Mouse (Mus musculus): ENCODE data around the gene Psmb1.
"Not testable (repeated sequence)": the region's sequence is repeated elsewhere in the genome, so short reads cannot be mapped to it uniquely, and the experiment has no call there.

The Psmb1 gene

DNA sequence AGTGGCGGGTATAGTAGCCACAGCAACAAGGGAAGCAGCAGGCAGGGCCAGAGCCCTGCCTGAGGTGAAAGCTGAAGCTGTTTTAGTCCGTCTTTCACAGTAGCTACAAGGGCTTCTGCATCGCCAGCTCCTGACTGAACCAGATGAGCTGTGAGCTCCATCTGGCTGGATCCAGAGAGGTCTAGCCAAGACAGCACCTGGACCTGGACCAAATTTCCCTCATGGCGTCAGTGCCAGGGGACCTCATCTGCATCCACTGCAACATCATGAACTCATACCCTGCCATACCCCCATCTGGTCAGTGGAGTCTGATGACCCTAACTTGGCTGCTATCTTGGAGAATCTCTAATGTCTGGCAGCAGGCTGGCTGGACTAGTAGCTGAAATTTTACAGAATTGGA is 39.8 kb downstream of the Psmb1 start:
- no peak for DNase-seq

DNA sequence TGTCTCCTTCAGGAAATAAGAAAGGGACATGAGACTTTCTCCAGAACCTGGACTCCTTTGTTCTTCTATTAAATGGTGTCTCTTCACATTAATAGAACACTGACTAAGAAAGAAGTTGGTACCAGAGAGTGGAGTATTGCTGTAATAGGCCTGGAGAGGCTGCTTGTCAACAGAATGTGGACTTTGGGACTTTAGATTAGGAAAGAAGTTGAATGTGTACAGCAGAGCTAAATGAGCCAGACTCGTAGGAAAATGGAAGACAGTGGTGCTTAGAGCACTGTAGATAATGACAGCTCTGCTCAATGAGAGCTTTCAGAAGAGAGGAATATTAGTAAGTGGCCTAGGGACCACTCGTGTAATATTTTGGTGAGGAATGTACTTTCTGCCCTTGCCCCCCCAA is 43.0 kb downstream of the Psmb1 start:
- no peak for DNase-seq

DNA sequence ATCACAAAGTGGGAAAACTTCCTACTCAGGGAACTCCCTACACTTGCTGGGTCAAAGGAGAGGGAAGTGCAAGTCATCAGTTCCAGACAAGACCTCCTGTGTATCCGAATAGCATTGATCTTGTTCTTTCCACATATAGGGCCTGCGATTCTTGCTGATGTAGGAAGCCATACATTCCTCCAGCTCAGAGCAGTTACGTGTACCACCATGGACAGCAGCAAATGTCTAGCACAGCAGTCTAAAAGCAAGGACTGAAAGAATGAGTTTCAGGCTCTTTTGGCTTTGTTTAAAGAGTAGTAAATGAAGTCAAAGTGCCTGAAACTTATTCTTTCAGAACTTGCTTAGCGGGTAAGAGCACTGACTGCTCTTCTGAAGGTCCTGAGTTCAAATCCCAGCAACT is 44.3 kb downstream of the Psmb1 start:
- DNase-seq = no peak

GRCm38 (mm10) chr17:15449606-15450005 is 49.9 kb downstream of the Psmb1 start:
- DNase-seq = no peak

DNA sequence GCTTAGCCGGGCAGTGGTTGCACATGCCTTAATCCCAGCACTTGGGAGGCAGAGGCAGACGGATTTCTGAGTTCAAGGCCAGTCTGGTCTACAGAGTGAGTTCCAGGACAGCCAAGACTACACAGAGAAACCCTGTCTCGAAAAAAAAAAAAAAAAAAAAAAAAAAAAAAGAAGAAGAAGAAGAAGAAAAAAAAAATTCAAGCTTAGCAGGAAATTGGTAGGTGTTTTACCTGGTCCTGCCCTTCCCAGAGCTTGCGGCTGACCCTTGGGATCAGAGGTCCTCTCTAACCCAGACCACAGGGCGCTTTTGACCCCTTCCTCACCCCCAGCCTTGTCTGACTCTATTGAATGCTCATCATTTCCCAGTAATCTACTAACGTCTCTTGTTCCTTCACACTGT is 50.4 kb downstream of the Psmb1 start:
- not testable (repeated sequence) for DNase-seq

GRCm38 (mm10) chr17:15447831-15448230 is 51.7 kb downstream of the Psmb1 start:
- no peak for DNase-seq

DNA sequence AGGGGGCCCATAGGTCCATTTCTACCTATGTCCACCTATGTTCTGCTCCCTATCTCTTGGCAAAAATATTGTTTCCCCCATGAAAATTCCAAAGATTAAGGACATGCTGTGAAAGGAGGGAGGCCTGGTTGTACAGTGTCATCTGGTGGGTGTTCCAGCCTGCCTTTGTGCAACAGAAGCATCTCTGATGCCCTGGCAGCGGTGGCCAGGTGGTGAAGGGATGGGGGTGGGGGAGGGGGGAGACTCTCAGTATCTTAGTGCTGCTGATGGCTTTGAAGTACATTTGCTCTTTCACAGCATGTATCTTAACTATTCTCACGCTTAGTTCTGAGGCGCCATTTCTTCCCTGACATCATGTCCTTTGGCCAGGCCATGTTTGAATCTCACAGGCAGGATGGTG is 54.1 kb downstream of the Psmb1 start:
- DNase-seq = no peak

GRCm38 (mm10) chr17:15440463-15441121 is 59.0 kb downstream of the Psmb1 start:
- no peak for DNase-seq

GRCm38 (mm10) chr17:15440067-15440462 is 59.5 kb downstream of the Psmb1 start:
- DNase-seq = no peak

GRCm38 (mm10) chr17:15434748-15435147 is 64.8 kb downstream of the Psmb1 start:
- DNase-seq = no peak

DNA sequence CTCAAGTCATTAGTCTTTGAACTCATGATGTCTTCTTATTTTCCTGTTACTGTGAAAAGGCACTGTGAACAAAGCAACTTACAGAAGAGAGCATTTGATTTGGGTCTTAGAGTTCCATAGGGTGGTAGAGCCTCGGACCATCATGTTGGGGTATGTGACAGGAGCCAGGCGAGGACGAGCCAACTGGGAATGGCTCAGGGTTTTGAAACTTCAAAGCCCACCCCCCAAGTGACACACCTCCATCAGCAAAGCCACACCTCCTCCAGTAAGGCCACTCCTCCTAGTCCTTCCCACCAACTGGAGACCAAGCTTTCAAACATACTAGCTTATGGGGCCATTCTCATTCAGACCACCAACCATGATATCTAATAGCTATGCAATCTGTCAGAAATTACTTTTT is 67.5 kb downstream of the Psmb1 start:
- no peak for DNase-seq

DNA sequence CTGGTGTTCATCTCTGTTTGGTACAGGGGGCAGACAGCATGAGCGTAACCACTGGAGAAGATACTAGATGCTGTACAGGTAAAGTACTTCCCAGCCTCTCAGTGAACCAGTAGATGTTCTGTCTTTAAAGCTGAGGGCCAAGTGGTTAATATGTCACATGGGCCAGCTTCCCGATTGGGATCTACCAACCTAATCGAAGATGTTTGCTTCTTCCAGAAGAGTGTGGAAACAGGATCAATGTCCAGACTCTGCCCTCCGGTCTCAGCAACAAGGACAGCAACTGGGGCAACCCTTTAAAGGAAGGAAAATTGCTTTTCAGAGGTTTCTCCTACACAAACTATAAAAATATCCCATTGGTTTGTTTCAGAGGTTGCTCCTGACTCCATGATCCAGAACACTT is 68.0 kb downstream of the Psmb1 start:
- no peak for DNase-seq

GRCm38 (mm10) chr17:15431021-15431514 is 68.5 kb downstream of the Psmb1 start:
- no peak for DNase-seq

DNA sequence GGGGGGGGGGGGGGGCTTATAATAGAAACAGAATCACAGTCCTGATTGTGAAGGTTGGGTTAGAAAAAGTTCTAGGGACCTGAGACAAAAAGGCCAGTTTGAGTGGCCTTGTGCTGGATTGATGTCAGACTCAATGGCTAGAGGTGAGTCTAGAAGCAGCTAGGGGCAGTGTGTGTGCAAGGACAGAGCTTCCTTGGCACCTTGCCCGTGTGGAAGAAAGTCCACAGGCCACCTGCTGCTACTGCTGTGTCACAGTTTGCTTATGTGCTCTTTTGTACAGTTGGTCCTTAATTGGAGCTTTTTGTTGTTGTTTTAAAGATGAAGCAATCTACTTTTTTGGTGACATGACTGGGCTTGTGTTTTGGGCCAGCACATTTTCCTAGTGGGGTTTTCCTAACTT is 69.6 kb downstream of the Psmb1 start:
- peak; percentile 77 to 85 for DNase-seq

DNA sequence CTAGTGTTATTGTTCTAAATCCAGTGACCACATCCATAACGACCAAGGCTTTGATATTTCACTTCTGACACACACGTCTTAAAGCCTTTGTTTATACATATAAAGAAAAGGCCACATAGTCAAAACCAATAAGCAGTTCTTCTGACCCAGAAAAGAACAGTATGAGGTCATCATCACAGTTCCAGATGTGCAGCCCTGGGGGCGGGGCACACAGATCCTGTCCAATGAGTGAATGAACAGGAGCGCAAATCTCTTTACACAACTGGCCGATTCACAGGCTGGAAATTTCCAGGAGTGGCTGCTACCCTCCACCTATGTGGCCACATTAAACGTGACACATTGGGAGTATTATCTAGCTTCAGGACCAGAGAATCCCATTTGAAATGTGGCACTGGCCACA is 70.1 kb downstream of the Psmb1 start:
- no peak for DNase-seq

DNA sequence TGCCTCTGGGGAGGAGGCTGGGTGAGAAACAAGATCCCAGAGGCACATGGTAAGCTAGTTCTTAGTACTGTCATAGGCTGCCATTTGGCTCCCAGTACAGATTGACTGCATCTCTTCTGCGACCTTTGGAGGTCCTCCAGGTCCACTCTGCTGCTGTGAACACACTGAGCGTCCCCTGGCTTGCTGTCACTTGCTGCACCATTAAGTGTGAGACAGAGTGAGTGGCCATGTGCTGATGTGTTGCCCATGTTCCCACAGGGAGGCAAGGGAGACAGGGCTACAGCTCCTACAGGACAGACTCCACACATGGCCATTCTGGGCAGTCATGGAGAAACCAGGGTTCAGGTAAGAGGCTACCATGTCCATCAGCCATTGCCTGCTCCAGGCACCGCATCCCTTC is 73.6 kb downstream of the Psmb1 start:
- DNase-seq = no peak
